Mouse (Mus musculus): ENCODE data around the gene Gpbar1. TPM values are rescaled to one million over a fixed set of nuclear protein-coding genes. Genes with fewer than 3 reads are reported as not detected.

The Gpbar1 gene
- polyA plus RNA-seq, 1 experiment from 2014 or later = 0.18 TPM

GRCm38 (mm10) chr1:74300347-74301110, 22.2 kb downstream of the Gpbar1 start:
- DNase-seq (ENCODE audit: low spot score) (peak; percentile 82), ATAC-seq (no peak)
- peaks cover 71% of the 10 kb centered on the region for H3K4me1 ChIP-seq (ENCODE audit: insufficient read depth, low read depth, low read length)
- H3K27me3 ChIP-seq (replicated peaks; ENCODE audit: insufficient read depth, low read length) = no peaks in the 10 kb centered on the region
- TF ChIP-seq EP300 (IDR thresholded peaks at IDR 0.05) = peak; percentile 79
- no peak for TF ChIP-seq CTCF (IDR thresholded peaks at IDR 0.05)
- 42% methylated on average over 6 of the region's 6 CpGs for WGBS
- H3K4me3 ChIP-seq (ENCODE audit: low read depth, low read length) = no peak overlapping the region
- H3K9ac ChIP-seq (replicated peaks; ENCODE audit: low read depth) = no peak overlapping the region
- H3K4me2 ChIP-seq (replicated peaks; ENCODE audit: low read depth, low read length) = peak overlapping the region; percentile 22; the same call in 1 of the 2 replicates
- no peaks in the 10 kb centered on the region for H3K36me3 ChIP-seq (ENCODE audit: insufficient read depth, low read length)
- no peaks in the 10 kb centered on the region for H3K9me3 ChIP-seq (ENCODE audit: low read length)
- peak overlapping the region; percentile 99 for H3K27ac ChIP-seq (ENCODE audit: low read length)

- peak overlapping the region; percentile 99 for H3K27ac ChIP-seq (ENCODE audit: low read length)
- peaks cover 57% of the 10 kb centered on the region for H3K4me1 ChIP-seq (ENCODE audit: insufficient read depth, low read depth, low read length)
Measured at GRCm38 (mm10) chr1:74302229-74302628, 23.9 kb downstream of the Gpbar1 start.

GRCm38 (mm10) chr1:74302835-74303234, 24.5 kb downstream of the Gpbar1 start:
- H3K9me3 ChIP-seq (ENCODE audit: low read length) = no peaks in the 10 kb centered on the region
- 54% methylated on average over 2 of the region's 2 CpGs for WGBS
- peak overlapping the region; percentile 99 for H3K27ac ChIP-seq (ENCODE audit: low read length)
- ATAC-seq = no peak
- peak overlapping the region; percentile 67 for H3K4me2 ChIP-seq (replicated peaks; ENCODE audit: low read depth, low read length)
- no peaks in the 10 kb centered on the region for H3K27me3 ChIP-seq (replicated peaks; ENCODE audit: insufficient read depth, low read length)
- peaks cover 51% of the 10 kb centered on the region for H3K4me1 ChIP-seq (ENCODE audit: insufficient read depth, low read depth, low read length)
- peak overlapping the region; percentile 97 for H3K9ac ChIP-seq (replicated peaks; ENCODE audit: low read depth)
- peak; percentile 28 for DNase-seq (ENCODE audit: low spot score)
- peak overlapping the region; percentile 87 for H3K4me3 ChIP-seq (ENCODE audit: low read depth, low read length)
- no peaks in the 10 kb centered on the region for H3K36me3 ChIP-seq (ENCODE audit: insufficient read depth, low read length)
- TF ChIP-seq CTCF (IDR thresholded peaks at IDR 0.05) = no peak
- TF ChIP-seq EP300 (IDR thresholded peaks at IDR 0.05) = no peak

More at GRCm38 (mm10) chr1:74302229-74302628, 23.9 kb downstream of the Gpbar1 start:
- DNase-seq (ENCODE audit: low spot score) = no peak
- Histone ChIP-seq H3K36me3 (ENCODE audit: insufficient read depth, low read length) (no peaks in the 10 kb centered on the region), H3K9me3 (ENCODE audit: low read length) (no peaks in the 10 kb centered on the region), H3K4me3 (ENCODE audit: low read depth, low read length) (peak overlapping the region; percentile 87), H3K27me3 (replicated peaks; ENCODE audit: insufficient read depth, low read length) (no peaks in the 10 kb centered on the region), H3K4me2 (replicated peaks; ENCODE audit: low read depth, low read length) (peak overlapping the region; percentile 67), H3K9ac (replicated peaks; ENCODE audit: low read depth) (peak overlapping the region; percentile 97; the same call in 1 of the 2 replicates)
- no peak for ATAC-seq
- 78% methylated on average over 7 of the region's 7 CpGs for WGBS
- no peak for TF ChIP-seq EP300 (IDR thresholded peaks at IDR 0.05)
- TF ChIP-seq CTCF (IDR thresholded peaks at IDR 0.05) = no peak

- peak overlapping the region; percentile 99 for H3K27ac ChIP-seq (ENCODE audit: low read length)
- peak overlapping the region; percentile 97 for H3K9ac ChIP-seq (replicated peaks; ENCODE audit: low read depth)
- DNase-seq (ENCODE audit: low spot score) (peak; percentile 88), ATAC-seq (peak; percentile 85)
- no peaks in the 10 kb centered on the region for H3K9me3 ChIP-seq (ENCODE audit: low read length)
- no peaks in the 10 kb centered on the region for H3K36me3 ChIP-seq (ENCODE audit: insufficient read depth, low read length)
- H3K4me3 ChIP-seq (ENCODE audit: low read depth, low read length) = peak overlapping the region; percentile 87
- H3K4me2 ChIP-seq (replicated peaks; ENCODE audit: low read depth, low read length) = peak overlapping the region; percentile 67
- TF ChIP-seq EP300 (IDR thresholded peaks at IDR 0.05) (no peak), CTCF (IDR thresholded peaks at IDR 0.05) (peak; percentile 25; the same call in 1 of the 2 replicates)
- peaks cover 42% of the 10 kb centered on the region; the same call in 1 of the 2 replicates for H3K4me1 ChIP-seq (ENCODE audit: insufficient read depth, low read depth, low read length)
- no peaks in the 10 kb centered on the region for H3K27me3 ChIP-seq (replicated peaks; ENCODE audit: insufficient read depth, low read length)
- under 1% methylated on average over 50 of the region's 56 CpGs for WGBS
Measured at GRCm38 (mm10) chr1:74303509-74304338, 25.4 kb downstream of the Gpbar1 start.

DNA sequence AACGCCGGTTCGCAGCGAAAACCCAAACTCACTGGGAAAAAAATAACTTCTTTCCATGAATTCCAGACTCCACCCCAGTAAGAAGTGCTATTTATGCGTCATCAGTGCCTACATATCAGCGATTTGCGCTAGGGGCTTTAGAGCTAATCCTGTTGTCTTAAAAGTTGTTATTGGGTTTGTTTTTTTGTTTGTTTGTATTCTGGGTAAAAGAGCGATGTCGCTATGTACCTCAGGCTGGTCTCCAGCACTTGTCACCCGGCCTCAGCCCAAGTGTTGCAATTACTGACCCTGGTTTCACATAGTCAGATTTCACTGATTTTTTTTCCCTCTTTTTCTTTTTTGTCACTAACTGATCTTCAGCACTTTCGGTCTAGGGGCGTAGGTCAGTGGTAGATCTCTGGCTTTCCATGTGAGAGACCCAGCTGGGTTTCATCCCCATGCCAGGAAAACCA, 26.0 kb downstream of the Gpbar1 start:
- TF ChIP-seq EP300 (IDR thresholded peaks at IDR 0.05) (no peak), CTCF (IDR thresholded peaks at IDR 0.05) (no peak)
- peak overlapping the region; percentile 67 for H3K4me2 ChIP-seq (replicated peaks; ENCODE audit: low read depth, low read length)
- H3K4me1 ChIP-seq (ENCODE audit: insufficient read depth, low read depth, low read length) = peaks cover 36% of the 10 kb centered on the region; the same call in 1 of the 2 replicates
- DNase-seq (ENCODE audit: low spot score) = peak; percentile 83
- peak overlapping the region; percentile 87 for H3K4me3 ChIP-seq (ENCODE audit: low read depth, low read length)
- ATAC-seq = peak; percentile 38
- no peaks in the 10 kb centered on the region for H3K36me3 ChIP-seq (ENCODE audit: insufficient read depth, low read length)
- H3K9ac ChIP-seq (replicated peaks; ENCODE audit: low read depth) = peak overlapping the region; percentile 97
- 4% methylated on average over 12 of the region's 12 CpGs for WGBS
- H3K9me3 ChIP-seq (ENCODE audit: low read length) = no peaks in the 10 kb centered on the region
- no peaks in the 10 kb centered on the region for H3K27me3 ChIP-seq (replicated peaks; ENCODE audit: insufficient read depth, low read length)
- peak overlapping the region; percentile 99 for H3K27ac ChIP-seq (ENCODE audit: low read length)

- H3K9me3 ChIP-seq (ENCODE audit: low read length) = no peaks in the 10 kb centered on the region
- no peaks in the 10 kb centered on the region for H3K36me3 ChIP-seq (ENCODE audit: insufficient read depth, low read length)
- no peak overlapping the region for H3K4me3 ChIP-seq (ENCODE audit: low read depth, low read length)
- H3K9ac ChIP-seq (replicated peaks; ENCODE audit: low read depth) = no peak overlapping the region
- no peaks in the 10 kb centered on the region for H3K27me3 ChIP-seq (replicated peaks; ENCODE audit: insufficient read depth, low read length)
- H3K4me2 ChIP-seq (replicated peaks; ENCODE audit: low read depth, low read length) = no peak overlapping the region
- peaks cover 31% of the 10 kb centered on the region; the same call in 1 of the 2 replicates for H3K4me1 ChIP-seq (ENCODE audit: insufficient read depth, low read depth, low read length)
- 32% methylated on average over 4 of the region's 4 CpGs for WGBS
- DNase-seq (ENCODE audit: low spot score) = peak; percentile 84
- no peak overlapping the region for H3K27ac ChIP-seq (ENCODE audit: low read length)
- peak; percentile 56 for TF ChIP-seq EP300 (IDR thresholded peaks at IDR 0.05)
- no peak for TF ChIP-seq CTCF (IDR thresholded peaks at IDR 0.05)
- ATAC-seq = peak; percentile 43
Measured at GRCm38 (mm10) chr1:74304946-74305345, 26.6 kb downstream of the Gpbar1 start.

All from lung, postnatal 0 days (tissue).